Mouse (Mus musculus) naive thymus-derived CD4-positive, alpha-beta T cell, adult 2 months (primary cell): ENCODE measurements around the gene Slc44a3.

Experiments
- DNase-seq: peaks from one replicate; pipeline ENCODE4 v3.0.0-alpha.2; 2011; ENCODE audit warnings: low read depth

The Slc44a3 gene

GRCm38 (mm10) chr3:121532176-121532575 is at the start of gene Slc44a3:
Gene Slc44a3 (minus strand): TSS chr3:121532404.
- DNase-seq = no peak

DNA sequence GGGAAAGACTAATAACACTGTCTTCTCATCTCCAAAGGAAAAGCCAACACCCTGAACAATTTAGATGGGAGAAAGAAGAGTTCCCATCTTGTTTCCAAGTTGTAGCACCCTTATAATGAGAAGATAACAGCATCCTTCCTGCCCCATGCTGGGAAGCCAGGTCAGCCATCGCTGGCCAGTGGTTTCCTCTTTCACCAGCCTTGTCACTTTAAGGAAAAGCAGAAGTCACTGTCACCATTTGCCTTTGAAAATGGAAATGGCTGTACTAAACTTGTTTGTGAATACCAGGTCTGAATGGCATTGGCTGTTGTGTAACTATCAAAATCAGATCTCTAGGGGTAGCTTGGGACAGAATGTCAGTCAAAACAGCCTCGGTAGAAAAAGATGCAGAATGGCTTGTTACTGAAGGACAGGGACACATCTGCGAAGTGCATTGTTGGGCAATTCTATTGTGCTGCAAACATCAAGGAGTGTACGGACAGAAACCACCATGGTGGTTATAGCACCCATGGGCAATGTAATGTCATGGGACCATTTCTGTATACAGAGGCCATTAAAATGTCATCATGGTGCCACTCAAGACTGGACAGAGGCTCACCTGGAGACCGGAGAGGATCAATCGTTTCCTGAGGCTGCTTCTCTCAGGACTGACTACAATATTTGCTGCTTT is 47.8 kb upstream of the Slc44a3 start:
- DNase-seq = no peak

- no peak for DNase-seq
Measured at GRCm38 (mm10) chr3:121579402-121579801, 47.2 kb upstream of the Slc44a3 start.

GRCm38 (mm10) chr3:121578706-121579105 is 46.5 kb upstream of the Slc44a3 start:
- no peak for DNase-seq

DNA sequence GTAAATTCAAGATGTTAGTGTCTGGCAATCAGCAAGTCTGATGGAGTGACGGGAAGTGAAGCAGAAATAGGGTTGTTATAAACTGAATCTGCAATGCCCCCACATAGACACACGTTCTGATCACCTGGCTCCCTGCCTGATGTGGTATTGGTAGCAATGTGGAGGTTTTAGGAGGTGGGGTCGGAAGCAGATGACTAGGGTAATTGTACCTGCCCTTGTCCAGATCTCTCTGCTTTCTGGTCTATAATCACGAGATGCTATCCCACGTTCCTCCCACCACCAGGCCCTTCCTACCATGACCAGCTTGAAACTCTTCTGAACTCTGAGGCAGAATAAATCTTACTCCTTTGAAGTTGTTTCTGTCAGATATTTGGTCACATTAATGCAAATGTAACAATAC is 45.4 kb upstream of the Slc44a3 start:
- no peak for DNase-seq

GRCm38 (mm10) chr3:121577032-121577591 is 44.9 kb upstream of the Slc44a3 start:
- DNase-seq = no peak

- no peak for DNase-seq
Measured at GRCm38 (mm10) chr3:121576367-121576766, 44.2 kb upstream of the Slc44a3 start.

- DNase-seq = no peak
Measured at GRCm38 (mm10) chr3:121574386-121574785, 42.2 kb upstream of the Slc44a3 start.

- DNase-seq = no peak
Measured at GRCm38 (mm10) chr3:121573858-121574257, 41.7 kb upstream of the Slc44a3 start.

DNA sequence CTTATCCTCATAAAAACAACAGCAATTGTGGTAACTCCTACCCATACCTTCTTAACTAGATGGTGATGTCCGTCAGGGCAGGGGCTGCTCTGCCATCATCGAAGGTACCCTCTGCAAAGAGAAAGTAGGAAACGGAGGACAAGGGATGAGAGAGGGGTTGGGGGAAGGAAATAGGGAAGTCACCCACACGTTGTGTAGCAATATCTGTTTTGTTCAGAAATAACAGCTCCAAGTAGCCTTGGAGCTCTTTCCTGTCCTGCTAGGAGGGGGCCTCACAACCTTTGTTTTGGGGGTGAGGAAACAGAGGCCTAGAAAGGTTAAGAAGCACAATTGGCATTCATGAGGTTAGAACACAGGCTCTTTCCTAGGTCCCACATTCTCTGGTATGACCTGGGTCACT is 39.3 kb upstream of the Slc44a3 start:
- DNase-seq = no peak

GRCm38 (mm10) chr3:121570623-121571022 is 38.4 kb upstream of the Slc44a3 start:
- no peak for DNase-seq

DNA sequence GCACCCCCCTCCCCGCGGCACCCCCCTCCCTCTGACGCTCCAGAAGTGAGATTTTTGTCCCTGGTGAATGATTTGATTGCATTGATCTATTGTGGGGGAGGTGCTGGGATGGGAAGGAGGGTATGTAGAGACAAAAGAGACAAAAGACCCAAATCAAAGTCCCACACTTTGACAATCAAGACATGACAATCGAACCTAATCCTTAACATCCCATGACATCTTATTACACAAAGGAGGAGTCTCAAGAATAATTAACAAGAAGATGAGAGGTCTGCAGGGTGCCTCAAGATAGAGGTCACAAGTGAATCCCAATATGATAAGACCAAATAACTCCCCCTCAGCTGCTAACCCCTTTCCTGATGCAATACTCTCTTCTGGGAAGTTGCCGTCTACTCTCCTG is 37.6 kb upstream of the Slc44a3 start:
- DNase-seq = no peak

- no peak for DNase-seq
Measured at GRCm38 (mm10) chr3:121569004-121569403, 36.8 kb upstream of the Slc44a3 start.

DNA sequence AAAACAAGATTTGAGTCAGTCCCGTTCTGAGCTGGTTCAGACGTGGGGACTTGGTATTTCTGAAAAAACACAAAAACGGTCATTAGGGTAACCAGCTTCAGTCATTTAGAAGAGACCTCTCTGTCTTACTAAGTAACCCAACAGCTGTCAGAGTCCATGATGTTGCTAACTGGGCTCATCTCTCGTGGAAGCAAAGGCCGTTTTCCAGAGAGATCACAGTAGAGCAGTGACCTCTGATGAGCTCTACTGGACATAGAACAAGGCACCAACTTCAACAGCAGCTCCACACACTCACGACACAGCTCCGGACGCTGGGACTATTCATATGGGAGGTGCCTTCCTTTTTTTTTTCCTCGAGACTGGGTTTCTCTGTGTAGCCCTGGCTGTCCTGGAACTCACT is 35.7 kb upstream of the Slc44a3 start:
- DNase-seq = no peak

DNA sequence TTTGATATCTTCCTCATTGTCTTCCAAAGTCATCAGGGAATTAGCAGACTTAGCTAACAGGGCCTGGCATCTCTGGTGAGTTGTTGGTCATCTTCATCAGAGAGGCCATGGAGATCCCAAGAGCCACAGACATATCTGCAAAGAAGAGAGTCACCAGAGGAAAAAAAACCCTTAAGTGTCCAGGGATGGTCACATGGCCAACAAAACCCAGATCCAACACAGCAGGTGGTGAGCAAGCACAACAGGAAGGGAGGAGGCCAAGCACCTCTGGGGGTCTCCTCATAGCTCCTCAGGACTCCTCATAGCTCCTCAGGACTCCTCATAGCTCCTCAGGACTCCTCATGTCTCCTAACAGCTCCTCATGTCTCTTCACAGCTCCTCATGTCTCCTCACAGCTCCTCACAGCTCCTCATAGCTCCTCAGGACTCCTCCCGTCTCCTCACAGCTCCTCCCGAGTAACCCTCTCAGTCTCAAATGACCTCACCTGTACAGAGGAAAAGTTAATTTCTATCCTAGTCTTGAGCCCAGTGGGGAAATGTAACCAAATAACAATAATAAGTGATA is 35.2 kb upstream of the Slc44a3 start:
- DNase-seq = no peak

- no peak for DNase-seq
Measured at GRCm38 (mm10) chr3:121566901-121567300, 34.7 kb upstream of the Slc44a3 start.

DNA sequence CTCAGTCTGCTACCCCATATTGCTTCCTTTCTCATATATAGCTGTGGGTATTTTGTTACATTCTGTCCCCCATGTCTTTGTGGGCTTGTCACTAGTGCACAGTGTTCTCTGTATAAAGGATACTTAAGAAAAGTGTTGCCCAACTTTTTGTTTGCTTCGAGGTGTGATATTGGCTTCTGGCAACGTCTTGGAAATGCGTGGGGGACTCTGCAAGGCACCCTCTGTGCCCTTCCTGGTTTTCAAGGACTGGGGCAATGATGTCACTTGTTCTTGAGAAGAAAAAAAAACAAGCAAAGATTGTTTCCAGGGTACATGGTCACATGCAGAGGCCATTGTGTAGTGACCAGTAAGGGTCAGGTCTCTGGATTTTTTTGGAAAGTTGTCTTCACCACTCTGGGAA is 29.6 kb upstream of the Slc44a3 start:
- no peak for DNase-seq

GRCm38 (mm10) chr3:121560115-121560865 is 28.1 kb upstream of the Slc44a3 start:
- no peak for DNase-seq

- no peak for DNase-seq
Measured at GRCm38 (mm10) chr3:121559406-121560114, 27.4 kb upstream of the Slc44a3 start.

GRCm38 (mm10) chr3:121558861-121559260 is 26.7 kb upstream of the Slc44a3 start:
- no peak for DNase-seq

GRCm38 (mm10) chr3:121556304-121556703 is 24.1 kb upstream of the Slc44a3 start:
- DNase-seq = no peak

DNA sequence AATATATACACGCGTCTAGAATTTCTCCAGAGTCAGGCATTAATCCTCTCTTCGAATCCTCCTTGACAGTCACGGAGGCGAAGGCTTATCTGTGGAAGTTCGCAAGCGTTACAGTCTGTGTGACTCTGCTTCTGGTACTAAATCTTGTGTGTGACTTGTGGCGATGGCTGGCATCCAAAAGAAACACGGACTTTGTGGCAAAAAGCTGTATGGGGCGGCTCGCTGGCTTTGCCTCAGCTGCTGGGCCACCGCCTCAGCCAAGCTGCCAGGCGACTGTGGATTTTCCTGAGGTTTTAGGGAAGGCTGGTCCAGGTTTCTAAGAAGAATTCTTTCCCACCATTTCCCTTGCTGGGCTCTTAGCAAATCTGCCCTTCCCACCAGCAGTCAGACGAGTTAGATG is 21.1 kb upstream of the Slc44a3 start:
- DNase-seq = no peak
